Mouse (Mus musculus): ENCODE measurements around the gene Glra4. TPM values are rescaled to one million over a fixed set of nuclear protein-coding genes. Genes with fewer than 3 reads are reported as not detected.

Gene Glra4
- polyA plus RNA-seq, 1 experiment, result not detected

- TF ChIP-seq CTCF (IDR thresholded peaks at IDR 0.05; ENCODE audit: control insufficient read depth, insufficient read depth, insufficient replicate concordance, low read depth, low read length), result no peak
- TF ChIP-seq POLR2A (IDR thresholded peaks at IDR 0.05; ENCODE audit: control insufficient read depth, low read depth, low read length), result no peak
- no peak overlapping the region for H3K27ac ChIP-seq (ENCODE audit: control insufficient read depth, insufficient read depth, low read depth, low read length)
- H3K27me3 ChIP-seq (ENCODE audit: control insufficient read depth, insufficient read depth, low read length), result no peaks in the 10 kb centered on the region
- no peaks in the 10 kb centered on the region for H3K4me1 ChIP-seq (ENCODE audit: control insufficient read depth, insufficient read depth, low read length)
- no peak overlapping the region for H3K4me3 ChIP-seq (ENCODE audit: control insufficient read depth, low read depth, low read length)
- no peaks in the 10 kb centered on the region for H3K36me3 ChIP-seq (ENCODE audit: control insufficient read depth, insufficient read depth, low read length)
Observed at GRCm38 (mm10) chrX:136744663-136745062, 35.3 kb downstream of the Glra4 start.

DNA sequence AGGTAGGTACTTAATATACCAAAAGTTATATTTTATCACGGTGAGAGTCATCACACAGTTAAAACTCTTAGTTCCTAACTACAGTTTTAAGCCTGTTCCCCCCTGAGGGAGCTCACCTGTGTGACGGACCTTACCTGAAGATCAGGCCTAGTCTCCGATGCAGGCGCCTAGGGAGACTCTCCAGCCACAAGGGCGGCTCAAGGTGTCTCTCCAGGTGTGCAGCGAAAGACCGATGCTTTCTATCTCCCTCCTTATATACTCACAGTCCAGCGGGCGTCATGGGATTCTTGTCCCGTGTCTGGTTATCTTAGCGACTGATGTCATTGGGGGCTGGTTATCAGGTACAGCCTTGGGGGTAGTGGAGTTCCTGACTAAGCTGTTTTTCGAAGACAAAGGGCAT is 36.5 kb downstream of the Glra4 start, which contains the start of gene Morf4l2:
Morf4l2 (minus strand) TSS at position 232 of the 400 bp plus-strand sequence.
- peak within 1 kb of the TSS; percentile 95 for H3K4me3 ChIP-seq (ENCODE audit: control insufficient read depth, low read depth, low read length)
- H3K27ac ChIP-seq (ENCODE audit: control insufficient read depth, insufficient read depth, low read depth, low read length), result peak within 1 kb of the TSS; percentile 96
- no peak for TF ChIP-seq CTCF (IDR thresholded peaks at IDR 0.05; ENCODE audit: control insufficient read depth, insufficient read depth, insufficient replicate concordance, low read depth, low read length)
- TF ChIP-seq POLR2A (IDR thresholded peaks at IDR 0.05; ENCODE audit: control insufficient read depth, low read depth, low read length), result no peak
- H3K36me3 ChIP-seq (ENCODE audit: control insufficient read depth, insufficient read depth, low read length), result no peaks in the 10 kb centered on the region
- H3K4me1 ChIP-seq (ENCODE audit: control insufficient read depth, insufficient read depth, low read length), result no peaks in the 10 kb centered on the region
- H3K27me3 ChIP-seq (ENCODE audit: control insufficient read depth, insufficient read depth, low read length), result no peaks in the 10 kb centered on the region

- H3K36me3 ChIP-seq (ENCODE audit: control insufficient read depth, insufficient read depth, low read length), result no peaks in the 10 kb centered on the region
- no peaks in the 10 kb centered on the region for H3K27me3 ChIP-seq (ENCODE audit: control insufficient read depth, insufficient read depth, low read length)
- TF ChIP-seq POLR2A (IDR thresholded peaks at IDR 0.05; ENCODE audit: control insufficient read depth, low read depth, low read length) (no peak), CTCF (IDR thresholded peaks at IDR 0.05; ENCODE audit: control insufficient read depth, insufficient read depth, insufficient replicate concordance, low read depth, low read length) (no peak)
- peak overlapping the region; percentile 96 for H3K27ac ChIP-seq (ENCODE audit: control insufficient read depth, insufficient read depth, low read depth, low read length)
- no peaks in the 10 kb centered on the region for H3K4me1 ChIP-seq (ENCODE audit: control insufficient read depth, insufficient read depth, low read length)
- H3K4me3 ChIP-seq (ENCODE audit: control insufficient read depth, low read depth, low read length), result peak overlapping the region; percentile 95
Observed at GRCm38 (mm10) chrX:136742661-136743103, 37.3 kb downstream of the Glra4 start.

DNA sequence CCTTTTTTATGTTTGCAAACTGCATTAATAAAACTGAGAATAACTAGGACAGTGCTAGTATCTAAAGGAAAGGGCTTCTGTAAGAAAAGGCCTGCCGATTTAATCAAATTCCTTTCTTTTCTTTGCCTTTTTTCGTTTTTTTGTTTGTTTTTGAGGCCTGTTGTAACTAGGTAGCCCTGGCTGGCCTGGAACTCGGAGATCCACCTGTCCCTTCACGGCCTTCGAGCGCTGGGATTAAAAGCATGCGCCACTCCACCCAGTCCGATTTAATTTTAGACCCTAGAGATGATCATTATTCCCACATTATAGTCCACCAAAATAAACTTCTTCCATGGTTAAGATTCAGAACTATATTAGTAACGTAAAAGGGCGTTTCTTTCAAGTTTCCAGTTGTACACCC is 37.7 kb downstream of the Glra4 start:
- no peaks in the 10 kb centered on the region for H3K4me1 ChIP-seq (ENCODE audit: control insufficient read depth, insufficient read depth, low read length)
- H3K36me3 ChIP-seq (ENCODE audit: control insufficient read depth, insufficient read depth, low read length), result no peaks in the 10 kb centered on the region
- TF ChIP-seq POLR2A (IDR thresholded peaks at IDR 0.05; ENCODE audit: control insufficient read depth, low read depth, low read length) (no peak), CTCF (IDR thresholded peaks at IDR 0.05; ENCODE audit: control insufficient read depth, insufficient read depth, insufficient replicate concordance, low read depth, low read length) (no peak)
- peak overlapping the region; percentile 96 for H3K27ac ChIP-seq (ENCODE audit: control insufficient read depth, insufficient read depth, low read depth, low read length)
- no peaks in the 10 kb centered on the region for H3K27me3 ChIP-seq (ENCODE audit: control insufficient read depth, insufficient read depth, low read length)
- peak overlapping the region; percentile 95 for H3K4me3 ChIP-seq (ENCODE audit: control insufficient read depth, low read depth, low read length)

GRCm38 (mm10) chrX:136741651-136742201 is 38.2 kb downstream of the Glra4 start:
- Histone ChIP-seq H3K36me3 (ENCODE audit: control insufficient read depth, insufficient read depth, low read length) (no peaks in the 10 kb centered on the region), H3K27ac (ENCODE audit: control insufficient read depth, insufficient read depth, low read depth, low read length) (peak overlapping the region; percentile 96), H3K4me3 (ENCODE audit: control insufficient read depth, low read depth, low read length) (peak overlapping the region; percentile 95), H3K4me1 (ENCODE audit: control insufficient read depth, insufficient read depth, low read length) (no peaks in the 10 kb centered on the region), H3K27me3 (ENCODE audit: control insufficient read depth, insufficient read depth, low read length) (no peaks in the 10 kb centered on the region)
- no peak for TF ChIP-seq CTCF (IDR thresholded peaks at IDR 0.05; ENCODE audit: control insufficient read depth, insufficient read depth, insufficient replicate concordance, low read depth, low read length)
- TF ChIP-seq POLR2A (IDR thresholded peaks at IDR 0.05; ENCODE audit: control insufficient read depth, low read depth, low read length), result peak; percentile 24; the same call in 1 of the 2 replicates

DNA sequence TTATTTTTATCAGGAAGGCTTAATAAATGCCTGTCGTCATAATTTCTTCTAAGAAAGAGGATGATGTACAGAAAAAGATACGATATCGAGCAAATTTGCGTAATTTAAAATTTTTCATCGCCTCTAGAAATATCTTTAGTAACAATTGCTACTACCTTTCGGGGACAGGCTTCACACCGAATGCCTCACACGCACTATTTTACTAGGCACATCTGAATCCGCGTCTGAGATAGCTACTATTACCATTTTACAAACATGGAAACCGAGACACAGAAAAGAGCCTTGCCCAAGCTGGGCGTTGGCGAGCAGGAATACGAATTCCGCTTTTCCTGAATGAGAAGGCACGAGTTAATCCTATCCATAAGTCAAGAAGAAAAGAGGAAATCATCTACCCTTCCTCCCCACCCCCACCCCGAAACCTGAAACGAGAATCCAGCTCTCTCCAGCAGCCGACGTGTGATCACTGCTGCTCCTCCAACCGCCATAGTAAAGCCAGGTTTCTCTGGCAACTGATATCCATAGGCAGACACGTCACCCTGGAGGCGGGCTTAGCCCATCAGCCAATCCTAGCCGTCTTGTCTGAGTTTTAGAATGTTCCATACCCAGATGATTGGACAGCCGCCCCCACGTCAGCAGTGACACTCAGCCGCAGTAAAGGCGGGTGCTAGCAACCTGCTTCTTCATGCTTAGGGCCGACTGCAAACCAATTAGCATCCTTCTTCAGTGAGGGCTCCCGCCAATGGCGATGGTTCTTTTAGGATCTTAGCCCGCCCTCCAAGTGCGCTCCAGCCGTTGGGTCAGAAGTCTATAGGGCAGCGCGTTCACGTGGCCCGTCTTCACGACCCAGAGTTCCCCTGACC is 38.9 kb downstream of the Glra4 start:
- H3K27ac ChIP-seq (ENCODE audit: control insufficient read depth, insufficient read depth, low read depth, low read length), result peak overlapping the region; percentile 96
- H3K4me3 ChIP-seq (ENCODE audit: control insufficient read depth, low read depth, low read length), result peak overlapping the region; percentile 95
- TF ChIP-seq POLR2A (IDR thresholded peaks at IDR 0.05; ENCODE audit: control insufficient read depth, low read depth, low read length) (peak; percentile 88), CTCF (IDR thresholded peaks at IDR 0.05; ENCODE audit: control insufficient read depth, insufficient read depth, insufficient replicate concordance, low read depth, low read length) (no peak)
- H3K27me3 ChIP-seq (ENCODE audit: control insufficient read depth, insufficient read depth, low read length), result no peaks in the 10 kb centered on the region
- H3K36me3 ChIP-seq (ENCODE audit: control insufficient read depth, insufficient read depth, low read length), result no peaks in the 10 kb centered on the region
- no peaks in the 10 kb centered on the region for H3K4me1 ChIP-seq (ENCODE audit: control insufficient read depth, insufficient read depth, low read length)

DNA sequence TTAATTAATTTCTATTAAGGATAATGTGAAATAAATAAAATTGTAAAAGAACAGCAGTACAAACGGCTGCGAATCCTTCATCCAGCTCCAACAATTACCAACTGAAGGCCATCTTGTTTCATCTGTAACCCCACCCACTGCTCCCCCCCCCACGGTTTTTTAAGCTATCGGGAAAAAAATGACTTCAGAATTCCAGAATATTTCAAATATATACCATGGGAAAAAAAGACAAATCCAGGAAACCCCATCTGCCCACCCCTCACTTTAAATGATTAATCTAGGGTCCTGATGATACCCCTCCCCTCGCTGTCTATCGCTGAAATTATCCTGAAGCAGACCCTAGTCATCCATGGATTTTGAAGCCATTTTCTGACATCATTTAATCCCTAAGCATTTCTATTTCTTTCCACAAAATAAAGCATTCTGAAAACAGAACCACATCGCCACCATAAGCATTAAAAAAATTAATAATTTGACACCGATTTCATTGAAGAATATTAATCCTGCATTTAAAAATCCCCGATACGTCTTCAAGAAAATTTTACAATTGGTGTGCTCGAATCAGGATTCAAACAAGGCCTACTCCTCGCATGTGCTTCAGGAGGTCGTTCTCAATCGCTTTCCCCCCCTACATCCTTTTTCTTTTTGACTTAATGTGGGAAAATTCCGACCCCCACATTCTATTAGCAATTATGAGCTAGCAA is 39.7 kb downstream of the Glra4 start:
- H3K4me3 ChIP-seq (ENCODE audit: control insufficient read depth, low read depth, low read length), result peak overlapping the region; percentile 67
- H3K36me3 ChIP-seq (ENCODE audit: control insufficient read depth, insufficient read depth, low read length), result no peaks in the 10 kb centered on the region
- H3K27ac ChIP-seq (ENCODE audit: control insufficient read depth, insufficient read depth, low read depth, low read length), result peak overlapping the region; percentile 36; the same call in 1 of the 2 replicates
- H3K27me3 ChIP-seq (ENCODE audit: control insufficient read depth, insufficient read depth, low read length), result no peaks in the 10 kb centered on the region
- TF ChIP-seq CTCF (IDR thresholded peaks at IDR 0.05; ENCODE audit: control insufficient read depth, insufficient read depth, insufficient replicate concordance, low read depth, low read length) (no peak), POLR2A (IDR thresholded peaks at IDR 0.05; ENCODE audit: control insufficient read depth, low read depth, low read length) (no peak)
- H3K4me1 ChIP-seq (ENCODE audit: control insufficient read depth, insufficient read depth, low read length), result no peaks in the 10 kb centered on the region
